Mouse (Mus musculus): Measurements from ENCODE around the gene Mast4. TPM values are rescaled to one million over a fixed set of nuclear protein-coding genes. Genes with fewer than 3 reads are reported as not detected.

Gene Mast4
- total and polyA plus RNA-seq, 3 experiments = 0.99 to 7.4 (median 6.1) TPM

GRCm38 (mm10) chr13:103043011-103043410 lies 291.3 kb downstream of the Mast4 start:
- no peaks in the 10 kb centered on the region for H3K79me2 ChIP-seq (replicated peaks; ENCODE audit: control insufficient read depth, extremely low read depth, insufficient read depth, poor library complexity, severe bottlenecking)
- DNase-seq (ENCODE audit: extremely low read depth) = no peak
- H3K9ac ChIP-seq (ENCODE audit: insufficient read depth, low read depth) = no peak overlapping the region
- H3K4me1 ChIP-seq (ENCODE audit: control insufficient read depth in 1 of 2, insufficient read depth in 2 of 2) = peaks cover 5 to 13% of the 10 kb centered on the region in 2 experiments
- dilution Hi-C loops (cut with MboI; ENCODE audit: extremely low pct_ligation_motif_present, extremely low pct_unique_long_range_greater_than_20kb, low sequenced_read_pairs) (no loop called here), in situ Hi-C loops (cut with MboI; ENCODE audit: low pct_ligation_motif_present, low pct_unique_long_range_greater_than_20kb, low sequenced_read_pairs) (no loop called here)
- no peaks in the 10 kb centered on the region for H3K9me3 ChIP-seq (replicated peaks; ENCODE audit: low read length)
- H3K36me3 ChIP-seq (replicated peaks in 1 of 2; ENCODE audit: control insufficient read depth in 1 of 2, insufficient read depth in 1 of 2, low read length in 1 of 2) = no peaks in the 10 kb centered on the region
- TF ChIP-seq SIN3A (IDR thresholded peaks at IDR 0.05; ENCODE audit: low read length) = no peak
- no peak for TF ChIP-seq TBP (conservative IDR thresholded peaks at IDR 0.05; ENCODE audit: low read depth, low read length)
- TF ChIP-seq MYC (IDR thresholded peaks at IDR 0.05; ENCODE audit: low read depth, low read length) = no peak
- TF ChIP-seq ZC3H11A (IDR thresholded peaks at IDR 0.05; ENCODE audit: low read depth, low read length) = no peak
- TF ChIP-seq TCF12 (IDR thresholded peaks at IDR 0.05; ENCODE audit: low read depth, low read length) = no peak
- TF ChIP-seq UBTF (IDR thresholded peaks at IDR 0.05; ENCODE audit: low read depth, low read length) = no peak
- TF ChIP-seq CHD2 (IDR thresholded peaks at IDR 0.05; ENCODE audit: low read length) = no peak
- TF ChIP-seq MAZ (IDR thresholded peaks at IDR 0.05; ENCODE audit: low read depth, low read length) = no peak
- no peak for TF ChIP-seq NELFE (IDR thresholded peaks at IDR 0.05; ENCODE audit: low read depth, low read length)
- TF ChIP-seq CTCF (conservative IDR thresholded peaks at IDR 0.05 in 1 of 2, IDR thresholded peaks at IDR 0.05 in 1 of 2; ENCODE audit: low read depth in 2 of 2, low read length in 2 of 2) = no peak
- TF ChIP-seq ZNF384 (IDR thresholded peaks at IDR 0.05; ENCODE audit: low read depth, low read length) = no peak
- TF ChIP-seq RCOR1 (conservative IDR thresholded peaks at IDR 0.05; ENCODE audit: low read depth, low read length) = no peak
- no peak for TF ChIP-seq HCFC1 (IDR thresholded peaks at IDR 0.05; ENCODE audit: low read depth, low read length)
- TF ChIP-seq E2F4 (IDR thresholded peaks at IDR 0.05; ENCODE audit: insufficient replicate concordance, low read depth, low read length) = no peak
- TF ChIP-seq POLR2AphosphoS2 (IDR thresholded peaks at IDR 0.05; ENCODE audit: low read depth, low read length) = no peak
- no peak for TF ChIP-seq RAD21 (IDR thresholded peaks at IDR 0.05; ENCODE audit: low read depth, low read length)
- no peak for TF ChIP-seq JUN (IDR thresholded peaks at IDR 0.05; ENCODE audit: insufficient read depth, low read depth, low read length)
- no peak for TF ChIP-seq JUND (conservative IDR thresholded peaks at IDR 0.05; ENCODE audit: low read depth, low read length)
- no peaks in the 10 kb centered on the region for H3K27me3 ChIP-seq (replicated peaks)
- no peak overlapping the region for H3K4me3 ChIP-seq (replicated peaks in 1 of 3; ENCODE audit: low read depth in 2 of 3, low read length in 2 of 3, poor library complexity in 1 of 3)
- 0 out of 2 replicates have a peak overlapping the region, but pooled peaks have one; percentile 47 for H3K4me2 ChIP-seq (ENCODE audit: insufficient read depth, low read depth, poor library complexity, severe bottlenecking)
- H3K27ac ChIP-seq (ENCODE audit: insufficient read depth, low read depth) = no peak overlapping the region

DNA sequence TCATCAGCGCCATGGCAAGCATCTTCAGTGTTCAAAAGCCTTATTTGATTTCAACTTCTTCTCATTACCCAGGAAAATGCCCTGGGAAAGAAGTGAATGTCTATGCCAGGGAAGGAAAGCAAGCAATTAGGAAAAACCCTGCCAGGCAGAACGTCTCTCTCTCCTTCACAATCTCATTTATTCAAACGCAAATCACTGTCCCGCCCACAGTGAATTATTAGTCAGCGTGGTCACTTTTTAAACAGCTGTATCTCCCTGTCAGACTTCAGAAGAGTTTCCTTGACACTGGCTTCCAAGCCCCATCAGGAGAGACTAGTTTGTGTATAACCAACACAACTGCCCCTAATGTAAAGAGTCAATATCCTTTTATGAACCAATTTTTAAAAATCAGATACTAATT lies 296.8 kb downstream of the Mast4 start:
- peak; percentile 12 for DNase-seq (ENCODE audit: extremely low read depth)
- Histone ChIP-seq H3K9ac (ENCODE audit: insufficient read depth, low read depth) (no peak overlapping the region), H3K4me3 (replicated peaks in 1 of 3; ENCODE audit: low read depth in 2 of 3, low read length in 2 of 3, poor library complexity in 1 of 3) (no peak overlapping the region), H3K9me3 (replicated peaks; ENCODE audit: low read length) (no peaks in the 10 kb centered on the region), H3K27ac (ENCODE audit: insufficient read depth, low read depth) (no peak overlapping the region), H3K4me1 (ENCODE audit: control insufficient read depth in 1 of 2, insufficient read depth in 2 of 2) (peaks cover 0 to 6% of the 10 kb centered on the region in 2 experiments; a peak in 1 of 4 replicates), H3K4me2 (ENCODE audit: insufficient read depth, low read depth, poor library complexity, severe bottlenecking) (no peak overlapping the region), H3K27me3 (replicated peaks) (no peaks in the 10 kb centered on the region), H3K36me3 (replicated peaks in 1 of 2; ENCODE audit: control insufficient read depth in 1 of 2, insufficient read depth in 1 of 2, low read length in 1 of 2) (no peaks in the 10 kb centered on the region), H3K79me2 (replicated peaks; ENCODE audit: control insufficient read depth, extremely low read depth, insufficient read depth, poor library complexity, severe bottlenecking) (no peaks in the 10 kb centered on the region)
- no peak for TF ChIP-seq RCOR1 (conservative IDR thresholded peaks at IDR 0.05; ENCODE audit: low read depth, low read length)
- TF ChIP-seq ELF1 (IDR thresholded peaks at IDR 0.05; ENCODE audit: low read depth, low read length) = no peak
- no peak for TF ChIP-seq CHD1 (IDR thresholded peaks at IDR 0.05; ENCODE audit: low read depth, low read length)
- no peak for TF ChIP-seq MXI1 (IDR thresholded peaks at IDR 0.05; ENCODE audit: low read depth, low read length)
- no peak for TF ChIP-seq ZKSCAN1 (IDR thresholded peaks at IDR 0.05; ENCODE audit: borderline replicate concordance, low read depth, low read length)
- no peak for TF ChIP-seq EP300 (IDR thresholded peaks at IDR 0.05; ENCODE audit: low read length)
- TF ChIP-seq E2F4 (IDR thresholded peaks at IDR 0.05; ENCODE audit: insufficient replicate concordance, low read depth, low read length) = no peak
- no peak for TF ChIP-seq IRF4 (IDR thresholded peaks at IDR 0.05; ENCODE audit: low read depth, low read length)
- no peak for TF ChIP-seq JUND (conservative IDR thresholded peaks at IDR 0.05; ENCODE audit: low read depth, low read length)
- TF ChIP-seq HCFC1 (IDR thresholded peaks at IDR 0.05; ENCODE audit: low read depth, low read length) = no peak
- no peak for TF ChIP-seq CTCF (conservative IDR thresholded peaks at IDR 0.05 in 1 of 2, IDR thresholded peaks at IDR 0.05 in 1 of 2; ENCODE audit: low read depth in 2 of 2, low read length in 2 of 2)
- dilution Hi-C loops (cut with MboI; ENCODE audit: extremely low pct_ligation_motif_present, extremely low pct_unique_long_range_greater_than_20kb, low sequenced_read_pairs) = no loop called here
- in situ Hi-C loops (cut with MboI; ENCODE audit: low pct_ligation_motif_present, low pct_unique_long_range_greater_than_20kb, low sequenced_read_pairs) = no loop called here

All from CH12.LX (cell line).